Mouse (Mus musculus) G1E-ER4 (cell line): ENCODE measurements around the gene Slc16a7. TPM values are rescaled to one million over a fixed set of nuclear protein-coding genes. Genes with fewer than 3 reads are reported as not detected.

Source experiments
- GATA1 ChIP-seq: IDR thresholded peaks from one replicate; pipeline ENCODE4 v1.8.0; 2012; ENCODE audit warnings: low read length, inconsistent platforms
- polyA plus RNA-seq: library from polyadenylated mRNA; stranded (reverse); fragments of >175 nt; gene quantifications from 2 replicates; pipeline ENCODE4 v1.2.3, GENCODE M21; 2012

The Slc16a7 gene
- polyA plus RNA-seq: not detected in 2 replicates

GRCm38 (mm10) chr10:125388876-125389786 is at the start of gene Slc16a7:
Slc16a7 (minus strand) TSS chr10:125389465.
- no peak for TF ChIP-seq GATA1

GRCm38 (mm10) chr10:125418795-125419194 is 29.5 kb upstream of the Slc16a7 start:
- no peak for TF ChIP-seq GATA1

- no peak for TF ChIP-seq GATA1
These were observed 10.5 kb upstream of the Slc16a7 start for GRCm38 (mm10) chr10:125399796-125400195.

DNA sequence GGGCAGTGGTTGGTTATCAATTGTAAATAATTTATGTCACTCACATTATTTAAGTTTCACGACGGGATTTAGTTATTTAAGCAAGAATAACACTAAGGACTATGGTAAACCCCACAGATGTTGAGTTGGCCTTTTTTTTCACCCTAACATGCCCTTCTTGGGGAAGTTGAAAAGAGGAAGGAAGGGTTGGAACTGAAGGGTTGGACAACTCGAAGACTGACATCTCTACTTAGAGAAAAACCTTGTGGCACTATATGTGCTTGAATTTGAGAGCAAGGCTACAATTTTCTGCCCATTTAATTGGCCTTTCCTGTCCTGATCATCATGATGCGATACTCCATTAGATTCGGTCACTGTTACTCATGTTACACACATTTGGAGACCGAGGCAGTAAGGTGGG is 746 bp upstream of the Slc16a7 start:
- no peak for TF ChIP-seq GATA1

DNA sequence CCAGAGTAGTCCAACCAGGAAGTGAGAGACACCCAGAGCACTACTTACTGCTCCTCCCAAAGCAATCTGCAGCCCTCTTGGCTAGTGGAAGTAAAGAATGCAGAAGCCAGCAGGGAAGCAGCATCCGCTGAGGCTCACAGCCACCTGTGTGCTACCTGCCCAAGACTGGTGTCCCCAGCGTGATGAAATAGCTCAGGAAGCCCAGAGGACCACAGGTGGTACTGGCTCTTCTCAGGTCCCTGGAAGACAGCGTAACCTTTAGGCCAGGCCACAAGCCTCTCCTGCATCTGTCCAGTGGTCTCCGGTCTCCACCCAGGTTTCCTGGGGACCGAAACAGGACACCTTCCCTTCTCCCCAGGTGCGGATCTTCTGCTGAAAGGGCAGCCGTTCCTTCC is 787 bp downstream of the Slc16a7 start:
- TF ChIP-seq GATA1: no peak

- TF ChIP-seq GATA1: no peak
These were observed 1.4 kb downstream of the Slc16a7 start for GRCm38 (mm10) chr10:125387782-125388415.

DNA sequence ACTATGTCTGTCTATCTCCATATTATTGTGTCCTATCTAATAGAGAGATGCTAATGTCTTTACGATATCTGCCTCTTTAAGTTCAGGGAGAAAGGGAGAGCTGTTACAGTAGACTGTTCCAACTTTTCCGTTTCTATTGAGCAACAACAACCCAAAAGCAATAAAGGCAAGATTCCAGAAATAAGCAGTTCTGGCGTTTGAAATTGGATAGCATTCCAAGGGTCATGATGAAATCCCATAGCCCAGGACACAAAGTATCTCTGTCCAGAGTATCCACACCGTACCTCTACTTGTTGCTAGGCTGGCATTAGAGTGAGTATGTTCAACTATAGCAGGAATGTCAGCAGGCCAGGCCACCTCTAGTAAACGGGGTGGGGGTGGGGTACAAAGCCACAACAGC is 13.7 kb downstream of the Slc16a7 start:
- no peak for TF ChIP-seq GATA1

GRCm38 (mm10) chr10:125372666-125373065 is 16.6 kb downstream of the Slc16a7 start:
- no peak for TF ChIP-seq GATA1

- no peak for TF ChIP-seq GATA1
These were observed 17.8 kb downstream of the Slc16a7 start for GRCm38 (mm10) chr10:125371451-125371850.

DNA sequence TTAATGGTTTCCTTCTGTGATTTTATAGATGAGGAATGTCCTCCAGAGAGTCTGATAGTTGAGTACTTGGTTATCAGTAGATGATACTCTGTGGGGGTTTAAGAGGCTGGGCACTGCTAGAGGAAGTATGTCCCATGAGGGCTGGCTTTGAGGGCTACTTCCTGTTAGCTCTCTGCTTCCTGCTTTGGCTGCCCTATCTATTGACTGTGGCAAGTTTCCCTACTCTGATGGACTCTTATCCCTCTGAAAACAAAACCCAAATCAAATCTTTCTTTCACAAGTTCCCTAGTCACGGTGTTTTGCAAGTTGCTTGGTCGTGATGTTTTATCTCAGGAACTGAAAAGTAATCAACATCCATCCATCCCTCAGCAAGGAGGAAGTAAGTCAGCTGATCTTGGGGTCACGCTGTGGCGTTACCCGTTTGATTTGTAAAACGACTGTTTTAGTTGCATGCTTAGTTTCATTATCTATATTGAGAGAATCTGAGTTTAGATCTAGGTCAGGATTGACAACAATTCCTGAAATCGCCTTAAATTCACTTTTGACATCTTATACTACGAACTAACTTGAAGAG is 19.1 kb downstream of the Slc16a7 start:
- no peak for TF ChIP-seq GATA1

DNA sequence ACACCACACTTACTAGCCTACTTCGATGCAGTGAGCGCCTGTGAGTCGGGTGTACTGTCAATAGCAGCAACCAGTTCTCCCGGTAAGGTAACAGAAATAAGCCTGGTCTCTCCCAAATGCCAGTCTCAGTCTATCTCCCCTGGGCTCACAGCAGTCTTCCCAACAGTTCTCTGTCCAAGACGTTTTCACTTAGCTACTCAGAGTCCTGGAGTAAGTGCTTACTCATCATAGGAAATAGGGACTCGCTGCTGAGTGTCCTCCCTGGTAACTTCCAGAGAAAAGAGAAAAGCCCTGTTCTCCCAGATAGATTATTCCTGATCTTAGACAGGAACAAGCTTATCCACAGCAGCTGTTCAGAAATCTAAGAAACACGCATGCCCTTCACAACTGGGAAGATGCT is 30.8 kb downstream of the Slc16a7 start:
- TF ChIP-seq GATA1: no peak

DNA sequence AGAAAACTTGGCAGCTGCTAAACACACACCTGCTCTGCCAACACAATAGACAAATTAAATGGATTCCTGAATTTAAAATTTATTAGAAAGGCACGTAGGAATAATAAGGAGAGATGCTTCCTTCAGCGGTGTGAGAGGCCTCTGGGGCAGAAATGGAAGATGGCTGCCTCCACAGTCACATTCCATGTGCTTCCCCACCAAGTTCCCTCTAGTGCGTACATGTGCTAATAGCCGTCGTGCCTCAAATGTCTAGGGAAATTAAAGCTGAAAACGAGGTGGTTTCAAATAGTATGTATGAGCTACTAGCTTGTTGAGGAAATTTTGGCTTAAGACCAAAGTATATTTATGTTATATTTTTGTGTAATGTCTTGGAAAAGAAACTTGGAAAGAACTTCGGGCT is 36.5 kb downstream of the Slc16a7 start:
- no peak for TF ChIP-seq GATA1

- TF ChIP-seq GATA1: no peak
These were observed 41.1 kb downstream of the Slc16a7 start for GRCm38 (mm10) chr10:125348171-125348570.

- no peak for TF ChIP-seq GATA1
These were observed 42.1 kb downstream of the Slc16a7 start for GRCm38 (mm10) chr10:125347149-125347548.

- no peak for TF ChIP-seq GATA1
These were observed 42.9 kb downstream of the Slc16a7 start for GRCm38 (mm10) chr10:125346364-125346763.

DNA sequence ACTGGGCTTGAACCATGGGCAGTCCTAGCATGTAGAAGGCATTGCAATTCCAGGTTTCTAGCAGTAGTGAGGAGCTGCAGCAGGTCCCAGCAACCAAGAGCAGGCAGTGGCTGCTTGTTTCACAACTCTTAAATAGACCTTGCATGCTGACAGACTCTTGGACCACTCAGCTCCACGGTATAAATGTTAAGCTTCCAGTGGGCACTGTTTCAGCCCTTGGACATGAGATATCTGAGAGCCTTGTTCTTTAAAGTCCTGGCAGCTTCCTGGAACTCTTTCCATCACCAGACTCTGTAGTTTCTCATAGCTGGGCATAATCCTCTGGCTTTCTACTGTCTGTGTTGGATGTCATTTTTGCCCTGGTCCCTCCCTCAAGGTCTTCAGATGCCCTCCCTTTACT is 43.7 kb downstream of the Slc16a7 start:
- no peak for TF ChIP-seq GATA1
